Mouse (Mus musculus) left cerebral cortex, adult 2 months (tissue): ENCODE data around the gene Kynu. TPM values are rescaled to one million over a fixed set of nuclear protein-coding genes. Genes with fewer than 3 reads are reported as not detected.

ENCODE experiments used
- DNase-seq, 2 experiments: peaks; one replicate each; pipeline ENCODE4 v3.0.0; 2021 to 2022; ENCODE audit warnings: low spot score in 2 of 2, mixed read lengths in 1 of 2; ENCODE audit errors: extremely low spot score in 1 of 2
- H3K27ac ChIP-seq: fragments of 200-600 bp; 2 replicates; pipeline ENCODE4 v1.8.1; 2022
- H3K4me3 ChIP-seq: fragments of 200-600 bp; 2 replicates; pipeline ENCODE4 v1.8.1; 2022
- CTCF ChIP-seq: fragments of 200-600 bp; IDR thresholded peaks from 2 replicates; pipeline ENCODE4 v1.8.1; 2022; ENCODE audit warnings: antibody characterized with exemption, mild to moderate bottlenecking, moderate library complexity
- intact Hi-C: fragments of 180-260 bp; cut with DNase I; formaldehyde crosslinking; loops from one replicate; pipeline ENCODE4 v1.15.1; 2025
- total RNA-seq, 2 experiments: library from RNA; stranded (reverse); gene quantifications; 2 replicates each; pipeline ENCODE4 v1.2.3; 2021

Kynu gene
- total RNA-seq, 2 experiments from 2014 or later: not detected

- H3K27ac ChIP-seq: no peak overlapping the region
- no peak overlapping the region for H3K4me3 ChIP-seq
- TF ChIP-seq CTCF: no peak
- no peak for DNase-seq
- intact Hi-C loops: no loop called here
Observed at GRCm38 (mm10) chr2:43573526-43573925, 18.4 kb downstream of the Kynu start.

GRCm38 (mm10) chr2:43583243-43583812, 28.2 kb downstream of the Kynu start:
- intact Hi-C loops: no loop called here
- H3K27ac ChIP-seq: no peak overlapping the region
- no peak for DNase-seq
- no peak overlapping the region for H3K4me3 ChIP-seq
- TF ChIP-seq CTCF: no peak

- intact Hi-C loops: no loop called here
- no peak for TF ChIP-seq CTCF
- DNase-seq: no peak
- Histone ChIP-seq H3K27ac (no peak overlapping the region), H3K4me3 (no peak overlapping the region)
Observed at GRCm38 (mm10) chr2:43585508-43585907, 30.4 kb downstream of the Kynu start.

- no peak for DNase-seq
- H3K27ac ChIP-seq: no peak overlapping the region
- intact Hi-C loops: no loop called here
- no peak for TF ChIP-seq CTCF
- no peak overlapping the region for H3K4me3 ChIP-seq
Observed at GRCm38 (mm10) chr2:43587832-43588231, 32.7 kb downstream of the Kynu start.

- Histone ChIP-seq H3K27ac (no peak overlapping the region), H3K4me3 (no peak overlapping the region)
- TF ChIP-seq CTCF: no peak
- DNase-seq: no peak
- intact Hi-C loops: no loop called here
Observed at GRCm38 (mm10) chr2:43592001-43592704, 37.0 kb downstream of the Kynu start.

- intact Hi-C loops: no loop called here
- DNase-seq: no peak
- no peak overlapping the region for H3K4me3 ChIP-seq
- no peak overlapping the region for H3K27ac ChIP-seq
- no peak for TF ChIP-seq CTCF
Observed at GRCm38 (mm10) chr2:43613571-43613970, 58.4 kb downstream of the Kynu start.

GRCm38 (mm10) chr2:43621140-43621539, 66.0 kb downstream of the Kynu start:
- no peak overlapping the region for H3K27ac ChIP-seq
- H3K4me3 ChIP-seq: no peak overlapping the region
- intact Hi-C loops: no loop called here
- DNase-seq: no peak
- no peak for TF ChIP-seq CTCF

- H3K27ac ChIP-seq: no peak overlapping the region
- intact Hi-C loops: no loop called here
- no peak for DNase-seq
- TF ChIP-seq CTCF: peak; percentile 74
- no peak overlapping the region for H3K4me3 ChIP-seq
Observed at GRCm38 (mm10) chr2:43622844-43623243, 67.7 kb downstream of the Kynu start.

GRCm38 (mm10) chr2:43631786-43632185, 76.7 kb downstream of the Kynu start:
- Histone ChIP-seq H3K27ac (no peak overlapping the region), H3K4me3 (no peak overlapping the region)
- DNase-seq: no peak
- TF ChIP-seq CTCF: no peak
- intact Hi-C loops: no loop called here

GRCm38 (mm10) chr2:43636498-43636897, 81.4 kb downstream of the Kynu start:
- intact Hi-C loops: no loop called here
- no peak overlapping the region for H3K4me3 ChIP-seq
- peak; percentile 64 for TF ChIP-seq CTCF
- H3K27ac ChIP-seq: no peak overlapping the region
- DNase-seq: no peak

- DNase-seq: no peak
- intact Hi-C loops: no loop called here
- no peak overlapping the region for H3K4me3 ChIP-seq
- no peak for TF ChIP-seq CTCF
- peak overlapping the region; percentile 55; the same call in 1 of the 2 replicates for H3K27ac ChIP-seq
Observed at GRCm38 (mm10) chr2:43646962-43647361, 91.8 kb downstream of the Kynu start.

- Histone ChIP-seq H3K27ac (no peak overlapping the region), H3K4me3 (no peak overlapping the region)
- TF ChIP-seq CTCF: no peak
- intact Hi-C loops: no loop called here
- no peak for DNase-seq
Observed at GRCm38 (mm10) chr2:43669588-43669987, 114.5 kb downstream of the Kynu start.

GRCm38 (mm10) chr2:43673619-43674018, 118.5 kb downstream of the Kynu start:
- intact Hi-C loops: loop anchor here (2.0 kb wide), 1 partner anchor 229 kb away; no protein-coding TSS in a partner anchor
- no peak overlapping the region for H3K27ac ChIP-seq
- TF ChIP-seq CTCF: no peak; the same call in none of the 2 replicates

More at GRCm38 (mm10) chr2:43673619-43674018, 118.5 kb downstream of the Kynu start:
- peak; percentile 59 to 60 for DNase-seq
- no peak overlapping the region for H3K4me3 ChIP-seq
